Mouse (Mus musculus) urinary bladder, adult 18-20 months (tissue): ENCODE data around the gene Ecm1.

Experiments used
- DNase-seq, 2 experiments: peaks; one replicate each; pipeline ENCODE4 v3.0.0; 2022; ENCODE audit warnings: low spot score in 2 of 2, mixed read lengths in 2 of 2

Ecm1 gene

GRCm38 (mm10) chr3:95728906-95729305 is 10.5 kb downstream of the Ecm1 start:
- DNase-seq = no peak

DNA sequence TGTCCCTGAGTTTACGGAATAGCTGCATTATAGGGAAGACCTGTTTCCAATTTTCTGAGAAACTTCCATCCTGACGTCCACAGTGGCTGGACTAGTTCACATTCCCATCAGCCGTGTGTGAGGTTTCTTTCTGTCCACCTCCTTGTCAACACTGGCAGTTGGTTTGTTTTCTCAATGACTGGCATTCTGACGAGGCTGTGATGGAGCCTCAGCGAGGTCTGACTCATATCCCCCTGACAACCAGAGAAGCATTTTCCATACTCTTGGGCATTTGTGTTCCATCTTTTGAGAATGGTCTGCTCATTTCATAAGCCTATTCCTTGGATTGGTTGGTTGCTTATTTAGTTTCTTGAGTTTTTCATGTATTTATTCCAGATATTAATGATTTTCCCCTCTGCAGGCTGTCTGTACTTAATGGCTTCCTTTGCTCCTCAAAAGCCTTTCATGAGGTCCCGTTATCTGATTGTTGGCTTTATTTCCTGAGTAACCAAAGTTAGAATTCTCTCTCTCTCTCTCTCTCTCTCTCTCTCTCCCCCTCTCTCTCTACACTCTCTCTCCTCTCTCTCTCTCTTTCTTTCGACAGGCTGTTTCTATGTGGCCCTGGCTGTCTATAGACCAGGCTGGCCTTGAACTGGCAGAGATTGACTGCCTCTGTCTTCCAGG is 12.5 kb downstream of the Ecm1 start:
- no peak for DNase-seq

DNA sequence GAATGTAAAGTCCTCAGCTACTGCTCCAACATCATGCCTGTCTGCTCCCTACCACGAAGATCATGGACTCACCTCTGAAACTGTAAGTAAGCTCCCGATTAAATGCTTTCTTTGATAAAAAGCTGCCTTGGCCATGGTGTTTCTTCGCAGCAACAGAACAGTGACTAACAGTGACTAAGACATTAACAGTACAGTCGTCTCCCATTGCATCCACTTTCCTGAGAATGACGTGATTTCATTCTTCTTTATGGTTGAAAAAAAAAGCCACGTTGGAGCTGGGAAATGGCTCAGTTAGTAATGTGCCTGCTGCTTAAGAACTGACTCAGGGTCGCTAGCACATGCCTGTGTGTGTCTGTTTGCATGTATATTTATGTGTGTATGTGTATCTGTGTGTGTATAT is 13.5 kb downstream of the Ecm1 start:
- no peak for DNase-seq

- no peak for DNase-seq
Measured at GRCm38 (mm10) chr3:95722386-95722785, 17.0 kb downstream of the Ecm1 start.

GRCm38 (mm10) chr3:95718153-95718552 is 21.2 kb downstream of the Ecm1 start:
- no peak for DNase-seq

- DNase-seq = no peak
Measured at GRCm38 (mm10) chr3:95716075-95716474, 23.3 kb downstream of the Ecm1 start.

- no peak for DNase-seq
Measured at GRCm38 (mm10) chr3:95709967-95710366, 29.4 kb downstream of the Ecm1 start.

DNA sequence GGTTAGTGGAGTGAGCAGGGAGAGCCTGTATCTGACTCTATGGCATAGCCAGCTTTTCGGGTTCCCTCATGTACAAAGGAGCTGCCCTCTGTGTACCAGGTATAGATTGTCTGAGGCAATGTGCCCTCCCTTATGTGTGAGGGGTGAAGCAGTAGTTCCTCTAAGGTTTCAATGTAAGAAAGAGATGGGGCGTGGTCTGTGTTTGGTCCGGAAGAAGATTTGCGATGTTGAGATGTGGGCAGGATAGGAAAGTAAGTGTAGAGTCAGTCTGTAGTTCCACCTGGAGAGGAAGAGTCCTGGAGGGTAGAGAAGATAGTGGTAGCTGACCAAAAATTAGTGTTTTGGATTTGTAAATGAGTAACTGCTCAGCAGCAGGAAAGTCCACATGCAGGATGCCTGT is 30.3 kb downstream of the Ecm1 start:
- DNase-seq = no peak

- no peak for DNase-seq
Measured at GRCm38 (mm10) chr3:95707497-95707896, 31.9 kb downstream of the Ecm1 start.

DNA sequence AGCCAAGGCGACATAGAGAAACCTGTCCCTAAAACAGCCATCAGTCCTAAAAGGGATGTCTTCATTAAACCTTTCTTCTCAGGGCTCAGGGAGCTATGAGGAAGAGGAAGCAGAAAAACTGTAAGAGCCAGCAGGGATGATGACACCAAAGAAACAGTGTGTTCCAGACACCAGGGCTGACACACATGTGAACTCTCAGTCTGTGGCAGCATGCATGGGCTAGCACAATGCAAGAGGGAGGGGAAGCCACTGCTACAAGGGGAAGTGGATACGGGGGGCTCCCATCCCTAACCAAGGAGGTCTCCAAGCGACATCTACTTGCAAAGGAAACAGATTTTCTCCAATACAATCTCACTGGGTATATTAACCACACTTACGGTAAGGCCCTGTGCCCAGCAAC is 33.1 kb downstream of the Ecm1 start:
- no peak for DNase-seq

GRCm38 (mm10) chr3:95704612-95705011 is 34.8 kb downstream of the Ecm1 start:
- DNase-seq = no peak

DNA sequence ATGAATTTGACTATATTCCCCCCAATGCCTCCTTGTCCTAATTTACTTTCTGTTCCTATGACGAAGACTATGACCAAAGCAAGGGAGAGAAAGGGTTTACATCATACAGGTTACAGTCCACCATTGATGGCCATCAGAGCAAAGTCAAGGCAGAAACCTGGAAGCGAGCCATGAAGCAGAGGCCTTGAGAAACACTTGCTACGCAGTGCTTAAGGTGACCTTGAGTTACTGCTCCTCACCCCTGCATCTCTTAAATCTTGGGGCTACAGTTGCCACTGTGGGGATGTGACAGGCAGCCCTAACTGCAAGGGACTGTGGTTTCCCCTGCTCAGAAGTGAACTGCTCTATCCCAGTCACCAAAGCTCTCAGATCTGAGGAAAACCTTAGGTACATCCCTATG is 36.1 kb downstream of the Ecm1 start:
- DNase-seq = no peak

GRCm38 (mm10) chr3:95701877-95702540 is 37.4 kb downstream of the Ecm1 start:
- DNase-seq = peak; percentile 63 to 79

DNA sequence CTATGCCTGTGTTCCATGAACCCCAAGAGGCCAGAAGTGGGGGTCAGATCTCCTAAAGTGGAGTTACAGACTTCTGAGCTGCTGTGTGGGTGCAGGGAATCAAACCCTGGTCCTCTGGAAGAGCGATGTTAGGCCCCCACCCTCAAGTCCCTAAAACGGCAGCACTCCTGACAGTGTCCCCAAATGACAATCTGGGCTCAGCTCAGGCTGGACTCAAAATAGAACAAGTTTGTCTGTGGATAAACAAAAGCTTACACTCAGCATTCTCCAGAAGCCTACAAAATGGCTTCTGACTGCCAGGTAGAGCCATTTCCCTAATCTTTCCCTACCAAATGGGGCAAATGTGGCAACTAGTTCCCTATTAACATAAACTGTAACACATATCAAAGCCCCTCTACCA is 38.3 kb downstream of the Ecm1 start:
- no peak for DNase-seq

DNA sequence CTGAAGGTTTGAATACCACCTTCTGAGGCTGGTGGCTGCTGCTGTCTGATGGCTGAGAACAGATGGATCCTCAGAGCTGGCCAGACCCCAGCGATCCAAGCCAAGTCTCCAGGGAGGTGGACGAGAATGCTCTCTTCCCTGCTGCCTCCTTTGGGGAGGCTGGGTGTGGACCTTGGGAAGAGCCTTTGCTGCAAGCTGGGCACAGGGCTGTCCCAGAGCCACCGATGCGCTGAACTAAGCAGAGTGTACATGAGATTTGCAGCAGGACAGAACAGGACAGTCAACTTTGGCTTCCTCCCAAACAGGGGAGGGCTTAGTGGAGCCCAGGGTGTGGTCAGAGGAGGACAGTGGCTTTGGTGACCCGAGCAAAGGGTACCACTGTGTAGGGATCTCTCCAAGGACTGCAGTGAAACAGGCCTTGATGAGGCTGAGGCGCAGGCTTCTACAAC is 39.1 kb downstream of the Ecm1 start:
- no peak for DNase-seq

- DNase-seq = no peak
Measured at GRCm38 (mm10) chr3:95698286-95698685, 41.1 kb downstream of the Ecm1 start.

DNA sequence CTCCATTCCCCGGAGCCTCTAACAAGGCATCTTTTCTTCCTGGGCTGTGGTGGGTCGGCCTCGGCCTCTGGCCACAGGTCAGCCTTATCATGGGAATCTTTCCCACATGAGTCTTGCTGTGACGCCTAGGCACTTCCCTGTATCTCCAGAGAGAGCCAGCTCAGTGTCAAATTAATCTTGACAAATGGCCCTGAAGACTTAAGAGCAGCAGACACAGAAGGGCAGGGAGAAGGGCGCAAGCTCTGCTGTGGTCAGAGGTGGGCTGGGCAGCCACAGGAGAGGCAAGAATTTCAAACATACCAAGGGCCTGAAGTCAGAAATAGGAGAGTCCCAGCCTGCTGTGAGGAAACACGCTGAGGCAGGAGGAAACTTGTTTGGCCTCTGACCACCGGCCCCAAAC is 43.0 kb downstream of the Ecm1 start:
- DNase-seq = peak in 1 of 2 experiments; percentile 72

GRCm38 (mm10) chr3:95695796-95696195 is 43.6 kb downstream of the Ecm1 start:
- no peak for DNase-seq

DNA sequence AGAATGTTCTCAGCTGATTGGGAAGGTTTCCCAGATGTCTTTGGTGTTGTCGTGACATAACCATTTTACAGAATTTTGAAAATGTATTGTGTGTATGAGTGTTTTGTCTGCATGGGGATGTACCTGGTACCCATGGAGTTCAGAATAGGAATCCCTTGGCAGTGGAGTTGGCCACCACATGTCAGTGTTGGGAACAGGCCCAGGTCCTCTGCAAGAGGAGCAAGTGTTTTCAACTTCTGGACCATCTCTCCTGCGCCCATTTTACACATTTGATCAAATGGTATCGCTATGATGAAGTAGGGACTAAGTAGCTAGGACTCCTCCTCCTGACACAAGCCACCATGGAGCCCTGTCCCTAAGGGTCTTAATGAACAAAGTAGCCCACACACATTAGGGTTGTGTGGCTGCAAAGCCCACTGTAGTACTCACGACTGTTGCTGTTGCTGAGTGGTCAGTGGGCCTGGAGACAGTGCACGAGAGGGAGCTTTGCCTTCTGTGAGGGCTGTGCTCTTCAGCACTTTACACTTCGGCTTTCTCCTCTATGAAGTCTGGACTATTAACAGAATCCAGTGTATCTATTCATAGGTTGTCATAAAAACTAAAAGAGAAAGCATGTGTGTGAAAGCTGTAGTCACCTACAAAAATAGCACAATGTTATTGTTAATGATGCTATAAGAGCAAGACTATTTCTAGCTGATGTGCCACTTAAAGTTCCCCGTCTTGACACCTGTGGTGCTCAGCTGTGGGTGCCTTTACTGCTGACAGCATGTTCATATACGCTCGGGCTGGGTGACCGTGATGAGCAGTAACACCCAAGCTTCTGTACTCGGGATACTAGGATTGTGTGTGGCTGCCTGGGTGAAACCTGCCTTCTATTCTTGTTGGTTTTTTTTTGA is 44.3 kb downstream of the Ecm1 start:
- no peak for DNase-seq

- DNase-seq = no peak
Measured at GRCm38 (mm10) chr3:95693821-95694807, 45.3 kb downstream of the Ecm1 start.

DNA sequence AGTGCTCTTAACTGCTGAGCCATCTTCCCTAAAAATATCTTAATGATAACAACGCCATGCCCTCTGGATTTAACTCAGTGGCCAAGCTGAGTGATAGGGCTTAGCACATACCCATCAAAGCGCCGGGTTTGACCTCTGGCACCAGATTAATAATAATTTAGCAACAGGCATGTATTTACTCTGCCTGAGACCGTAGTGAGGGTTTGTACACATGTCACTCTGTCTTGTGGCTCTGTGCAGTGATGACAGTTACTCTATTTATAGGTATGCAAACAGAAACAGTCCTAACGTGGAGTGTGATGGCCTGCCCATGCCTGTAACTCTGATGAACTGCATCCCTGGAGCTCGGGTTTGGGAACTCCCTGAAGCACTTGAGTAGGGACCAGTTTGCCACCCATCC is 46.7 kb downstream of the Ecm1 start:
- no peak for DNase-seq
